Mouse (Mus musculus): Measurements from ENCODE around the gene Atg5.
"Not testable (repeated sequence)": the region's sequence is repeated elsewhere in the genome, so short reads cannot be mapped to it uniquely, and the experiment has no call there.

Atg5 gene

DNA sequence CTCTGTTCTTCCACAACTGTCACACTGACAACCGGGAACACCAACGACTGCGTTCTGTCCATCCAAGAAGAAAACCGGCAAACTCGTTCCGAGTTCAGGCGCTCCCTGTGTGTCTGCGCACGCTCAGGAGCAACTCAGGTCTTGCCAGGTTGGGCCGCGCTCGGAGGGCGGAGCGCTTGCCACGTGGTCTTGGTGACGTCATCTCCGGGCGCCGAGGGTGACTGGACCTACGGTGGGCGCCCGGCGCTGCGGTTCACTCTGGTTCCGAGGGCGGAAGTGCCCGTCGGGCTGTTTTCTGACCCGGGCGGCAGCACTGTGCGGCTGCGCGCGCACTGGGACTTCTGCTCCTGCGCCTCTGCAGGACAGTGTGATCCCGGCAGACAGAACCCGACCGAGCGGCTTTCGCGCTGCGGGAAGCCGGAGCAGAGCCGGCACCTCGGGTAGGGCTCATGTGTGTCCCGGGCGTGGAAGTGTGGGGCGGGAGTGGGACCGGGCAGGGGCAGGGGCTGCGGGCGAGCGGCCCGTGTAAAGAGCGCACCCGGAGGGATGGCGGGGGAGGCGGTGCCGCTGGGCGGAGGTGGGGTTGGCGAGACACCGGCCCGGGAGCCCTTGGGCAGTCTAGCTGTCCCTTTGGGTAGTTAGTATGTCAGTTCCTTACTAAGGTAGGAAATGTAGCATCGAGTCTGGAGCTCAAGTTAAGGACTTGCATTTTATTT, at the start of gene Atg5:
Atg5 (plus strand) TSS at position 214 of the 716 bp plus-strand sequence.
- DNase-seq: peak; percentile 99

DNA sequence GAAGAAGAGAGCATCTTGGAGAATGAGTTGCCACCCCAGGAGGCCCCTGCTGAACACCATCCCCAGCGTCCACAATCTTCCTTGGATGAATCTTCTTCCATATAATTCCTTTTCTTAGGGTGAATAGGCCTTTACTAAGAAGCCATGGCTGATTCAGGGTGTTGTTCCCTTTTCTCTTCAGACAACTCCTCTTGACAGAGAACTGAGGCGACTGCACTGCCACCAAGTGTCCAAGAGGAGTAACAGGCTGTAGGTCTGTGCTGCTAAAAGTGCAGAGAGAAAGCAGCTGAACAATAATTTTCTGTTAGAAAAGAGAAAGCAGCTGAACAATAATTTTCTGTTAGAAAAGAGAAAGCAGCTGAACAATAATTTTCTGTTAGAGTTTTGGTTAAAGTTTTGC, 49.1 kb upstream of the Atg5 start:
- DNase-seq: not testable (repeated sequence)

DNA sequence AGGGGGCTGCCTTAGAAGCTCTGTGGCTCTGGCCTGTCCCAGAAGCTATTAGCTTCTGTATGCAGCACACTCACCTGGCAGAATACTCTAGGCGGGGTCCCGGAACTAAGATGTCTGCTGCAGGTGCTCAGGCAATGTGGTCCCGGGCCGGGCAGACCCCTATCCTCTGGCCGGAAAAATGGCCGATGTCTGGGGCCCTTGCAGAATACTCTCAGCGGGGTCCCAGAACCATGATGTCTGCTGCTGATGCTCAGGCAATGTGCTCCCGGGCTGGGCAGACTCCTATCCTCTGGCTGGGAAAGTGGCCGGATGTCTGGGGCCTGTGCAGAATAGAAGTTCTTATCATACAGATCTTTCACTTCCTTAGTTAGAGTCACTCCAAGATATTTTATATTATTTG, 43.8 kb upstream of the Atg5 start:
- no peak for DNase-seq

DNA sequence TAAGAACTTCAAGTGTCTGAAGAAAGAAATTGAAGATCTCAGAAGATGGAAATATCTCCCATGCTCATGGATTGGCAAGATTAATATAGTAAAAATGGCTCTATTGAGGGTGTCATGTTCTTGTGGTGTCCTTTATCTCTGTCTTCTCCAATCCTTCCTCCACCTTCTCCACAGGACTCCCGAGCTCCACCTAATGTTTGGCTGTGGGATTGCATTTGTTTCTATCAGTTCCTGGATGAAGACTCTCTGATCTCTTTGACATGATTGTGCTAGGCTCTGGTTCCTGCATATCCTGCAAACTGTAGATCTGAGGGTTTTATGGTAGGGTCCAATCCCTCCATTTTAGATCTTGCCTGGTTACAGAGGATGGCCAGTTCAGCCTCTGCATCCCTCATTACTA, 34.8 kb upstream of the Atg5 start:
- DNase-seq: peak; percentile 55

DNA sequence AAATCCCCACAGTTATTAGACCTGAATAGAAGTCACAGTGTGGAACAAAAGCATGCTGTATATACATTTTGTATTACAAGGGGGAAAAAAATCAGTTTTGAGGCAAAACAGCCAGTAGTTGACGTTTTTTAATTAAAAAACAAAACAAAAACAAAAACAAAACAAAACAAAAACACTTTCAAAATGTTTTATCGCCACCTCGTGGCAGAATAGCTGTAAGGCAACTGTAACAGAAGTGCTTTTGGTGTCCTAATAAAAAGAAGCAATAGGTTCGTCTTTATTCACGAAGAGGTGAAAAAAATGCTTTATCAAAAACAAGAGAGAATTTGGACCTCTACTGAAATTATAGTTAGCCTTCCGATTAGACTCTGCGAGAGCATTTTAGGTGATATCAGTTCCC, 32.9 kb upstream of the Atg5 start:
- not testable (repeated sequence) for DNase-seq

DNA sequence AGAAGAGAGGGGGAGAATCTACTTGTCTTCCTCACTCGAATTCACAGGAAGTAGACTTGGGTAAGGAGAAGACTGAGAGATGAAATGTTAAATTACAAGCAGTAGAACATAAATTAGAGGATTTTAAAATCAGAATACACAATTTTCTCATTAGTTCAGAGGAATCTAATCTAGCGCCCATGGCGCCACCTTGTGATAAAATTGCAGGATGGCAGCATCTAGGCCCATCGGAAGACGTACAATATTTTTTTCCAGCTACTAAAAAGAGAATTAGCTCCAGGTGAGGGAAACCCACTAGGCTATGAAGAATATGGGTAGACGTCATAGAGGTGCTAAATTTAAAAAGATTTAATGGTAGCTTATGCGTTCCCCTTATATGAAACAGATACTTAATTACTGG, 11.5 kb upstream of the Atg5 start:
- no peak for DNase-seq

DNA sequence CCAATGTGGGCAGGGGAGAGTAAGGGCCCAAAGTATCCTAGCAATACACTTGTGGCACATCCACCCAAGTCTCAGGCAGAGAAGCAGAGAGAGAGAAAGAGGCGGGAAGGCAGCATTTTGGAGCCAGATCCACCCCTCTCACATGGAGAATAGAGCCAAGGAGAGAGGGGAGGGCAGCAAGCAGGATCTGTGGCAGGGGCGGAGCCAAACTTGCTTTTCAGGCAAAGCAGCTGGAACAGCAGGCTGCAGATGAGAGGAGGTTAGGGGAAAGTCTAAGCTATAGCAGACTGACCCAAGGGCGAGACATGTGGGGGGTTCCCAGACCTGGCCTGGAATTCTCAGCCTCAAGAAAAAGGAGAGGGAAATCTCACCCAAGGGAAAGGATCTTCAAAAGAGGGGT, 2.3 kb upstream of the Atg5 start:
- no peak for DNase-seq

DNA sequence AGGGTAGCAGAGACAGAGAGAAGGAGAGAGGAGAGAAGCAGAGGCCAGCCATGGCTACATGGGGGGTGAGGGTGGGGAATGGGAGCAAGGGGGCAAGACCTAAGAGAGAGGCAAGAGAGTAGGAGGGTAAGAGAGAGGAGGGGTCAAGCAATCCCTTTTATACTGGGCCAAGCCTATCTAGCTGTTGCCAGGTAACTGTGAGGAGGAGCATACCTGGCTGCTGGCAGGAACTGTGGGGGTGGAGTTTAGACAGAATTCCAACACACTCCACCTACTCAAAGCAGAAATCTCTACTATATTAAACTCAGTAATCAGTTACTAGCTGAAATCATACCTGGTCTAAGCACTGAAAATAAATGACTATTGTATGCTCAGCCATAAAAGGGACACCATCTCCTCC, 1.6 kb upstream of the Atg5 start:
- peak; percentile 7 for DNase-seq

DNA sequence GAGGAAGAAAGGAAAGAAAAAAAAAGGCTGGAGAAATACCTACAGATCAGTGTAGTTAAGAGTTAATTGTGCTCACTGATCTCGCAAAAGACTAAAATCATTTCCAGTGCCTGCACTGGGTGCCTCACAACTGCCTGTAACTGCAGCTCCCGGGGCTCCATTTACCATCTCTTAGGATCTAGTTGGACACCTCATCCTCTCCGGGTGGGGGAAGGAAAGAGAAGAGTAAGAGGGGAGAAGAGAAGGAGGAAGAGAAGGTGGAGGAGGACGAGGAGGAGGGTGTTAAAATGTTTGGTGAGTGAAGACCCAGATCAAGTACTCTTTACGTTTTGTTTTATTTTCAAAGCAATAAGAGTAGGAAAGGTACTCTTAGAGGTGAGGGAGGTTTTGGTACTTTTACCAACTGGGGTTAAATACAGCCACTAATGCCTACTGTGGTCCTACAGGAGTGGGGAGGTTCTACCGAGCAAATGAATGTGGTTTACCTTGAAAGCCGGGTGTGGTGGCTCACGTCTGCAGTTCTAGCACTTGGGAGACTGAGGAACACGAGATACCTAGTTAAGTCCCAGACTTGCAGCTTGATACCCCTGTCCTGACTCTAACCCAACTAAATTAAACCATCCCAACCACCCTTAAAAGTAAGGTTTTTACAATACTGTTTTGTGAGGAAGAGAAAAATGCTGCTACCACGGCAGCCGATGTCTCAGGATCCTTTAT, 574 bp upstream of the Atg5 start:
- peak; percentile 3 for DNase-seq

DNA sequence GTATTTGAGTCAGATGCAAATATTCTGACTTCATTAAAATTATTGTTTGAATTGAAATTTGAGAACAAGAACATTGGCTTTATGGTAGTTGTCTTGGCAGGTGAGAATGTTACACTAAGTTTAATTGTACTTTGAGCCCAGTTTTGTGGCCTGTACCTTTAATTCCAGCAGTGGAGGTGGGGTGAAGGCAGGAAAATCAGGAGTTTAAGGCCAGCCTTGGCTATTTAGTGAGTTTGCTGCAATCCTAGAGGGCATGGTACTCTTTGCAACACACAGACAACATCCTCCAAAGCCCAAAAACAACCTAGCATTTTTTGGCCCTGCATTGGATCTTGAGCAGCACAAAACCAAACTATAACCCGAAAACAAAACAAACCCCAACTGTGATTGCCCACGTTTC, 1.1 kb downstream of the Atg5 start:
- no peak for DNase-seq

DNA sequence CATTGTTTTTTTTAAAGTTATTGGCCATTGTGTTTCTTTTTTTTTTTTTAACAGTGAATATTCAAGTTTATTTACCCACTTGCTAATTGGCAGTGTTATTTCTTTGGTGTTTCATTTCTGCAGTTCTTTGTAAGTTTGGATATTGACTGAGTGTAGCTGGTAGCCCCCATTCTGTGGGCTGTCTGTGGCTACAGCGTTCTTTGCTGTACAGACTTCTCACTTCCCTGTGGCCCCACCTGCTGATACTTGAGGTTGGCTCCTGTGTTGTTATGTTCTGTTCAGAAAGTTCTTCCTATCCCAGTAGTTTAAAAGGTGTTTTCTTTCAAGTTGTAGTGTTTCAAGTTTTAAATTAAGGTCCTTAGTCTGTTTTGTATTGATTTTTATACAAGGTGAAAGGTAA, 14.2 kb downstream of the Atg5 start:
- DNase-seq: no peak

DNA sequence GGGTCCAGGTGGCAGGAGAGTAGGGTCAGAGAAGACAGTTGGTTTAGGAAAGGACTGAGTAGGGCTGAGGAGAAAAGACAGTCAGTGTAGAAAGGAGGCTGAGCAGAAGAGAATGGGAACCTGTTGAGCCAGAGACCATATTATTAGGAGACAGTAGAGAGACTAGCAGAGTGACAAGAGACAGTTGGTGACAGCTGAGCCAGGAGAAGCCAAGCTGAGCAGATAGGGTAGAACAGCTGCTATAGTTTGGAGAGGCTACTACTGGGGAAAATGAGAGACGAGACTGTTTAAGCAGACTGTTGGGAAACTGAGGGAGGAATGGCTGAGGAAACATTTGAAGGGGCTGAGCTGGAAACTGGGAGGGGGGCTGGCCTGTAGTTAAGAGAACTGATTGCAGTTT, 16.9 kb downstream of the Atg5 start:
- DNase-seq: no peak

DNA sequence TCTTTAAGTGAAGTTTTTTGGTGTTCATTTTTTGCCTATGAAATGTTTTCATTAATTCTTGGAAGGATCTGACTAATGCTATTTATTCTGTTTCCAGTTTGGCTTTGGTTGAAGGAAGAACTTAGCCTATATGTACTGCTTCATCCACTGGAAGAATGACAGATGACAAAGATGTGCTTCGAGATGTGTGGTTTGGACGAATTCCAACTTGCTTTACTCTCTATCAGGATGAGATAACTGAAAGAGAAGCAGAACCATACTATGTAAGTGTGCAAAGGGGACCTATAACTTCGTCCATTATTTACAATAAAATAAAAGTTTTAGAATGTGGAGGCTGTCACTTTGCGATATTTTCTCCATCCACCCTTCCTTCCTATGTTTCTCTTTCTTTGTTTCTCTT, 17.8 kb downstream of the Atg5 start:
- DNase-seq: no peak

DNA sequence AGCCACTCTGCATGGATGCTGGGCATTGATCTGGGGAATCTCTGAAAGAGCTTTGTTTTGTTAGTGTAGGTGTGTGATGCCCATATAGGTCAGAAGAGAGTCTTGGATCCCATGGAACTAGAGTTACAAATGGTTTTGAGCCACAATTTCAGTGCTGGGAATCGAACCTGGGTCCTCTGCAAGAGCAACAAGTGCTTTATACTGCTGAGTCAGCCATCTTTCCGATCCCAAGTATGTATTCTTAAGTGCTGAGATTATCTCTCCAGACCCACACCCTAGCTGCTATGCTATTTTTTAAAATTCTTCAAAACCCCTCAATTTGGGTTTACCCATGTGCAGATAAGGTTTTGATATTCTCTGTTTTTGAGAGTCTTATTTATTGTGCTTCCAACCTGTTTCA, 22.7 kb downstream of the Atg5 start:
- no peak for DNase-seq

DNA sequence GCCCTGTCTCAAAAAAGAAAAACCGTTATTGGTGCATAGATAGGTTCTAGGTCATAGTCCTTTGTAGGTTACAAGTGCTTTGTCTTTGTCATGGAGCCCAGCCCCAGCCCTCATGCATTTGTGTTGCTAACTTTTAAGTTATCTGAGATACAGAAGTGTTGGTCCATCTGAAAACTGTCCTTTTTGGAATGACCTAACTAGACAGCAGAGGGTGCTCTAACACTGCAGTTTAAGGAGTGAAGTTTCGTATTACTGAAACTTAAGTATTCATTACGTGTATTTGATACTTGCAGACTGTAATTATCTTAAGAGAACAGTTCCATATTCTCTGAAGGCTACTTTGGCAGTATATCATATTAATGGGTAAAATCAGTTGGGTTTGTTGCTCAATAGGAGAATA, 24.0 kb downstream of the Atg5 start:
- peak; percentile 49 for DNase-seq

DNA sequence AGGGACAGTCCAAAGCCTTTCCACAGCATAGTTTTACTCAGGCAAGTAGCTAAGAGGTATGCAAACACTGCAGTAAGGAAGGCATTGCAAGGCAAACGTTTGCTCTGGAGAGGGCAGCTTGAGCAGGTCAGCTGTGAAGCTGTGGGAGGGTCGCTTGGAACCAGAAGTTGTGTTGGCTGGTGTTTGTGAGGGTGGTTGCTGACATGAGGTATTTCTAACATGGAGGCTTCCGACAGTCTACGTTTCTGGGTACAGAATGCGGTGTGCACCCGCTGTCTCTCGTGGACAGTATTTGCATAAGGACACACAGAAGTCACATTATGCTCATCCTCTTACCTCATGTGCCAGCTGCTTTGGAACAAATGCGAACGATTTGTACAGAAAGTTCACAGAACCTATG, 31.0 kb downstream of the Atg5 start:
- DNase-seq: no peak

DNA sequence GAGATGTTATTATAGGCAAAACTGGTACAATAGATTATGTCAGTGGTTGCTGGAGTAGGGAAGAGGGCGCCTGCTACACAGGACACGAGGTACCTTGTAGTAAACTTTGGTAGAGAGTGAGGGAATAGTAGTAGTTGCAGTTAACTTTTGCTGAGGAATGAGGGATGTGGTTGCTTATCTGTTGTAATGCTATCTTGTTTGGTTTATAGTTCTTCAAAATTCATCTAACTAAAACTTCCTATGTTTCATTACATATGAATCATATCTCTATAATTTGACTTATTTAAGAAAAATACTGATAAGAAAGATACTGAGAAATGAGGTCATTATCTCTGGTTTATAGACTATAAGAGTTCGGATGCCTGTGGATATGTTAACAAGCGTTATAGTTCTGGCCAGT, 31.9 kb downstream of the Atg5 start:
- DNase-seq: no peak

DNA sequence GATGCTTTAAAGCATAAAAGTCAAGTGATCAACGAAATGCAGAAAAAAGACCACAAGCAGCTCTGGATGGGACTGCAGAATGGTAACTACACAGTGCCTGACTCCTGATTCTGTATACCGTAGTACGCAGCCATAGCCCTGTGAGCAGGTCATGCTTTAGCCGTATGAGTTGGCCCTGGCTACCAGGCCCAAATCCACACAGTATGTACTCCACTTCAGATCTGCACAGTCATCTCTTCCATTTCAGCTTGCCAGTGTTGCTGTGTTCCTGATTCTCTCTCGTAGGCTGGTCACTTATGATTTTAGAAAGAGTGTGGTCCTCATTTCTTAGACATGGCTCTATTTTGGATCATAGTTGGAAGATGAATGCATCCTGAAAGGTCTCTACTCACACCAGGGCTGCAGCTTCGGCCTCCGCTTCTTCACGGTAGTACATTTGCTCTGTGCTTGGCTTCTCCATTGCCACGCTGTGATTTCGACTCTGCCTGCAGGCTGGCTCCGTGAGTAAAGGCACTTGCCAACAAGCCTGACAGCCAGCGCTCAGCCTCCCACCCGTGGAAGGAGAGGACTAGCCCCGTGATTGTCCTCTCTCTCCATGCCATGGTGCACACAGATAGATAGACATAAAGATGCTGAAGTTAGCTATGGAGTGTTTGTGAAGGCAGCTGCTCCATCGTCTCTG, 35.6 kb downstream of the Atg5 start:
- DNase-seq: no peak

DNA sequence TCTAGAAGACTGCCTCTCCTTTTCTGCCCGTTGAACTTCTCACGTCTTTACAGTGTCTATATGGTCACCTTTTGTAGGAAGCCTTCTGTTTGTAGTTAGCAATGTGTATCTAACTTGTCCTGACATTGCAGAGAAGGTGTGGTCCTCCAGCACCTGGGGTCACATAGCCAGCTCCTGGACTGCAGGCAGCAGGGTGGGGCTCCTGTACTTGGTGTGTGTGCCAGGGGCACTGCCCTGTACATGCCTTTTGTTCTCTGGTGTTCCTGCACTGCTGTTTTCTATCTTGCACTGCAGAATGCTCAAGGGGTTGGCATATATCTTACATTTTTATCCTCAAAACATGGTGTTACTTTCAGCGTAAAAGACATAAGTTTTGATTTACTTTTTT, 36.2 kb downstream of the Atg5 start:
- no peak for DNase-seq

DNA sequence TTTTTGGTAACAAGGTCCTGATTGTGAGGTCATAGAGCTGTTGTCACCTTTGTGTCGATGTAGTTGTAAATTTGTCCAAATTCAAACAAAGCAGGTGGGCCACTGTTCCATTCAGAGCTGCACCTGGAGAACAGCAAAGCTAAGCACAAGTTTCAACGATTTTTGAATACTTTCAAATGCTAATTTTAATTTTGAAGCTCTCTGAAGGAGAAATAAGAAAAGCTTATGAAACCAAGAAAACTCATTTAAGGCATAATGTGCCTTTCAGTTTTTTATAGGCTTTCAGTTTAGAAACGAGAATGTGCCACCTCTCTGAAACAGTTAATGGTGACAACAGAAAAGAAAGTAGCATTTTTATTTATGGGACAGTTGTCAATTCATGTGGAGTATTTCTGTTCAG, 36.7 kb downstream of the Atg5 start:
- DNase-seq: no peak

DNA sequence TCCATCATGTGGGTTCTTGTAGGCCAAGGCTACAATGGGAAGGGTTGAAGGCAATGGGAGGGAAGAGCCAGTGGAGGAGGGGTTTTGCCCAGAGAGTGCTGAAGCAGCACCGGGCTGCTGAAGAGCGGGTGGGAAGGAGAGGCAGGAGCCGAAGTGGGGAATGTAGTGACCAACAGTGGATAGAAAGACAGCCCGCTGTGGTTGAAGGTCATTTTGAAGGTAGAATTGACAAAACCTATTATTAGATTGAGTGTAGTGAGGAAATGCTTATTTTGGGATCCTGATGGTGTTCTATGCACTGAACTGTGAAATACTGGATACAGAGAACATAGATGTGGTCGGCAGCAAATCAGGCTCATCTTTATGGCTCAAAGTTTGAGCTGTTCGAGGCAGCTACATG, 38.1 kb downstream of the Atg5 start:
- no peak for DNase-seq

DNA sequence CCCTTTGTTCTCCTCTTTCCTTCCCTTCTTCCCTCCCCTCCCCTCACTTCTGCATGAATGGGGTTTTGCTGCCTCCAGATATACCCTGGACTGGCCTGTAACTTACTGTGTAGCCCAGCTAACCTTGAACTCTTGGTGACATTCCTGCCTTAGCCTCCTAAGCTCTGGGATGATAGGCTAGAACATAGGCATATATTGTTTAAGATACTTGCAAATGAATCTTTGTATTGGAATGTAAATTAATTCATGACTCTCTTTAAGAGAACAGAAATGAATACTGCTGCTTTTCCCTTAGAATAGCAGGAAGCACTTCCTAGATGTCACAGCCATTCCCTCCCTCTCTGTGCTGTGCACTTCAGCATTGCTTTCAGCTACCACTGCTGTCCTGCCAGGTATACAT, 40.1 kb downstream of the Atg5 start:
- DNase-seq: no peak

DNA sequence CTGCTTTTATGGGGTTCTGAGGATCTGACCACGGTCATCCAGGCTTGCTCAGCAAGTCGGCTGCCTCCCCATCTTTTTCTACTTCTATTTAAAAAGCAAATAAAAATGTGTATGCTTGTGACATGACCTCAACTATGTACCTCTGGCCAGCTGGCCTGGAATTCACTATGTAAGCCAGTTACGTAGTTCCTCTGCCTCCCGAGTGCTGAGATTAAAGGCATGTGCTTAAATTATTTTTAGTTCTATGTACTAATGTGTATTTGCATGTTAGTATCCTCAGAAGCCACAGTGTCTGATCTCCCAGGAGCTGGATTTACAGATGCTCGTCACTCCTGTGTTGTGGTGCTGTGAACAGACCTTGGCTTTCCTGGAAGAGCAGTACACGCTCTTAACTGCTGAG, 41.1 kb downstream of the Atg5 start:
- no peak for DNase-seq

DNA sequence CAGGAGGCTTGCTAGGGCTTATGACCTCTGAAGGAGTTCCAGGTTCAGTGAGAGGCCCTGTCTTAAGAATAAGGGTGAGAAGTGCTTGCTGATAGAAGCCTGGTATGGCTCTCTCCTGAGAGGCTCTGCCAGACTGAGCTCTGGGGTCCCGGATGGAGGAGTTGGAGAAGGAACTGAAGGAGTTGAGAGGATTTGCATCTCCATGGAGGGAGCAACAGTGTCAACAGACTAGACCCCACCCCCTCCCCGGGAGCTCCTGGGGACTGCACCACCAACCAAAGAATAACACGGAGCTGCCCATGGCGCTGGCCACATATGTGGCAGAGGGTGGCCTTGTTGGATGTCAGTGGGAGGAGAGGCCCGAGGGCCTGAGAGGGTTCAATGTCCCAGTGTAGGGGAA, 47.1 kb downstream of the Atg5 start:
- DNase-seq: no peak
